Mouse (Mus musculus) adrenal gland, postnatal 10 days (tissue): Measurements from ENCODE around the gene Cuzd1. TPM values are rescaled to one million over a fixed set of nuclear protein-coding genes. Genes with fewer than 3 reads are reported as not detected.

ENCODE experiments used
- total RNA-seq, 2 experiments: library from RNA; stranded (reverse); gene quantifications; 2 replicates each; pipeline ENCODE4 v1.2.3; 2021

The Cuzd1 gene
- total RNA-seq, 2 experiments from 2014 or later: not detected

Other genes starting within 250 kb of the Cuzd1 start
- not detected for gene 4933402N03Rik, start 176.0 kb downstream of the Cuzd1 start, total RNA-seq
- not detected for gene 5430419D17Rik, start 147.9 kb downstream of the Cuzd1 start, total RNA-seq
- not detected for gene Fam24b, start 7.2 kb upstream of the Cuzd1 start, total RNA-seq
- not detected for gene Fam24a, start 11.6 kb upstream of the Cuzd1 start, total RNA-seq
- 10 to 100 TPM; 15.0 to 15.8 TPM for gene 2310057M21Rik, start 40.5 kb upstream of the Cuzd1 start, total RNA-seq
- gene Pstk, start 48.8 kb upstream of the Cuzd1 start, total RNA-seq: 10 to 100 TPM; 30.7 to 47.4 TPM
- gene Ikzf5, start 88.2 kb upstream of the Cuzd1 start, total RNA-seq: 10 to 100 TPM; 31.0 to 32.0 TPM
- 100 to 1,000 TPM; 190 to 214 TPM for gene Acadsb, start 88.3 kb upstream of the Cuzd1 start, total RNA-seq
- not detected for gene Hmx3, start 220.6 kb upstream of the Cuzd1 start, total RNA-seq
- gene Hmx2, start 226.5 kb upstream of the Cuzd1 start, total RNA-seq: not detected
- gene Bub3, start 237.9 kb upstream of the Cuzd1 start, total RNA-seq: 10 to 100 TPM; 58.6 to 68.0 TPM